Mouse (Mus musculus) ES-Bruce4 (cell line): ENCODE measurements at regions not wholly inside any gene's neighbourhood (a gene's known extent, or its start where the extent isn't known, plus 50 kb on each side); places are given as distances from the start of the nearest gene placed in this dataset.

ENCODE experiments used
- H3K27ac ChIP-seq: 2 replicates; pipeline ENCODE4 v1.5.1; 2012; ENCODE audit warnings: low read length, inconsistent platforms; ENCODE audit not compliant: insufficient read depth
- H3K27me3 ChIP-seq: 2 replicates; pipeline ENCODE4 v1.6.1; 2012; ENCODE audit warnings: mild to moderate bottlenecking, low read length, inconsistent platforms; ENCODE audit not compliant: control insufficient read depth, poor library complexity, insufficient read depth, severe bottlenecking
- H3K36me3 ChIP-seq: 2 replicates; pipeline ENCODE4 v1.6.1; 2012; ENCODE audit warnings: inconsistent platforms, mild to moderate bottlenecking, low read length, moderate library complexity; ENCODE audit not compliant: control insufficient read depth, poor library complexity, insufficient read depth, severe bottlenecking
- H3K4me1 ChIP-seq: one replicate; pipeline ENCODE4 v1.8.1; 2011; ENCODE audit warnings: low read length; ENCODE audit not compliant: control insufficient read depth, insufficient read depth
- H3K4me3 ChIP-seq: 2 replicates; pipeline ENCODE4 v1.5.1; 2011; ENCODE audit warnings: low read depth, mild to moderate bottlenecking, low read length
- H3K9ac ChIP-seq: 2 replicates; pipeline ENCODE4 v1.6.1; 2012; ENCODE audit warnings: low read depth, mild to moderate bottlenecking, inconsistent platforms; ENCODE audit not compliant: poor library complexity, severe bottlenecking
- H3K9me3 ChIP-seq: replicated peaks from 2 replicates; pipeline ENCODE4 v1.6.1; 2012; ENCODE audit warnings: mild to moderate bottlenecking, low read length, inconsistent platforms; ENCODE audit not compliant: control insufficient read depth, poor library complexity, insufficient read depth, severe bottlenecking
- CTCF ChIP-seq: IDR thresholded peaks from one replicate; pipeline ENCODE4 v1.8.1; 2011; ENCODE audit warnings: low read depth, low read length
- EP300 ChIP-seq: IDR thresholded peaks from 2 replicates; pipeline ENCODE4 v1.6.1; 2011; ENCODE audit warnings: low read depth, low read length; ENCODE audit not compliant: insufficient read depth
- POLR2A ChIP-seq: IDR thresholded peaks from one replicate; pipeline ENCODE4 v1.8.1; 2011; ENCODE audit warnings: low read length; ENCODE audit not compliant: insufficient read depth

- peaks cover 3% of the 10 kb centered on the region for H3K9me3 ChIP-seq
- no peaks in the 10 kb centered on the region for H3K36me3 ChIP-seq
- H3K4me3 ChIP-seq: no peak overlapping the region
- no peaks in the 10 kb centered on the region for H3K4me1 ChIP-seq
- no peaks in the 10 kb centered on the region for H3K27me3 ChIP-seq
- H3K27ac ChIP-seq: no peak overlapping the region
- TF ChIP-seq EP300 (no peak), POLR2A (no peak), CTCF (no peak)
- H3K9ac ChIP-seq: no peak overlapping the region
These were observed 160.7 kb downstream of the Ackr3 start for GRCm38 (mm10) chr1:90364444-90364843.

GRCm38 (mm10) chr1:90368581-90368980 is 164.8 kb downstream of the Ackr3 start:
- H3K27ac ChIP-seq: no peak overlapping the region
- H3K4me3 ChIP-seq: no peak overlapping the region
- TF ChIP-seq EP300: no peak
- no peak for TF ChIP-seq CTCF
- no peak for TF ChIP-seq POLR2A
- no peaks in the 10 kb centered on the region; the same call in 1 of the 2 replicates for H3K9me3 ChIP-seq
- H3K4me1 ChIP-seq: no peaks in the 10 kb centered on the region
- H3K27me3 ChIP-seq: no peaks in the 10 kb centered on the region
- no peak overlapping the region for H3K9ac ChIP-seq
- no peaks in the 10 kb centered on the region for H3K36me3 ChIP-seq

- no peaks in the 10 kb centered on the region for H3K4me1 ChIP-seq
- H3K9me3 ChIP-seq: no peaks in the 10 kb centered on the region; the same call in 1 of the 2 replicates
- no peak for TF ChIP-seq POLR2A
- TF ChIP-seq CTCF: peak; percentile 36
- TF ChIP-seq EP300: no peak
- no peaks in the 10 kb centered on the region for H3K36me3 ChIP-seq
- no peaks in the 10 kb centered on the region for H3K27me3 ChIP-seq
- no peak overlapping the region for H3K4me3 ChIP-seq
- H3K27ac ChIP-seq: no peak overlapping the region
- H3K9ac ChIP-seq: no peak overlapping the region
These were observed 165.5 kb downstream of the Ackr3 start for GRCm38 (mm10) chr1:90369287-90369686.

- Histone ChIP-seq H3K27me3 (no peaks in the 10 kb centered on the region), H3K36me3 (no peaks in the 10 kb centered on the region), H3K9ac (no peak overlapping the region), H3K27ac (no peak overlapping the region), H3K4me3 (no peak overlapping the region), H3K4me1 (no peaks in the 10 kb centered on the region), H3K9me3 (no peaks in the 10 kb centered on the region; the same call in 1 of the 2 replicates)
- TF ChIP-seq CTCF (no peak), POLR2A (no peak), EP300 (no peak)
These were observed 167.0 kb downstream of the Ackr3 start for GRCm38 (mm10) chr1:90370766-90371165.

GRCm38 (mm10) chr1:90373001-90373400 is 169.2 kb downstream of the Ackr3 start:
- Histone ChIP-seq H3K4me3 (no peak overlapping the region), H3K4me1 (no peaks in the 10 kb centered on the region), H3K9ac (no peak overlapping the region), H3K9me3 (no peaks in the 10 kb centered on the region; the same call in 1 of the 2 replicates), H3K27me3 (no peaks in the 10 kb centered on the region), H3K27ac (no peak overlapping the region), H3K36me3 (no peaks in the 10 kb centered on the region)
- TF ChIP-seq EP300 (no peak), POLR2A (no peak), CTCF (no peak)

GRCm38 (mm10) chr1:90374517-90374916 is 170.7 kb downstream of the Ackr3 start:
- Histone ChIP-seq H3K9ac (no peak overlapping the region), H3K36me3 (no peaks in the 10 kb centered on the region), H3K27me3 (no peaks in the 10 kb centered on the region), H3K4me3 (no peak overlapping the region), H3K27ac (no peak overlapping the region), H3K9me3 (no peaks in the 10 kb centered on the region), H3K4me1 (no peaks in the 10 kb centered on the region)
- no peak for TF ChIP-seq POLR2A
- no peak for TF ChIP-seq EP300
- TF ChIP-seq CTCF: no peak
